Mouse (Mus musculus) E14TG2a.4 (cell line): Measurements from ENCODE around the gene Slc6a18.

Source experiments
- H3K27me3 ChIP-seq: 2 replicates; pipeline ENCODE4 v1.6.1; 2014; ENCODE audit warnings: low read length, control low read depth; ENCODE audit not compliant: insufficient read depth
- H3K36me3 ChIP-seq: 2 replicates; pipeline ENCODE4 v1.6.1; 2014; ENCODE audit warnings: low read length, control low read depth; ENCODE audit not compliant: insufficient read depth
- H3K4me1 ChIP-seq: replicated peaks from 2 replicates; pipeline ENCODE4 v1.6.1; 2014; ENCODE audit warnings: low read depth, low read length, control low read depth
- H3K4me3 ChIP-seq: replicated peaks from 2 replicates; pipeline ENCODE4 v1.5.1; 2014; ENCODE audit warnings: mild to moderate bottlenecking, low read length
- H3K9me3 ChIP-seq: 2 replicates; pipeline ENCODE4 v1.6.1; 2014; ENCODE audit warnings: low read length, control low read depth
- CTCF ChIP-seq: conservative IDR thresholded peaks from 2 replicates; pipeline ENCODE4 v1.5.1; 2014; ENCODE audit warnings: low read length
- NANOG ChIP-seq: IDR thresholded peaks from 2 replicates; pipeline ENCODE4 v1.6.1; 2014; ENCODE audit warnings: borderline replicate concordance, low read length, mixed read lengths
- POU5F1 ChIP-seq: IDR thresholded peaks from 2 replicates; pipeline ENCODE4 v1.6.1; 2014; ENCODE audit warnings: low read length, borderline replicate concordance

The Slc6a18 gene

GRCm38 (mm10) chr13:73679311-73679710 is 1.5 kb upstream of the Slc6a18 start:
- Histone ChIP-seq H3K4me3 (no peak overlapping the region), H3K27me3 (no peaks in the 10 kb centered on the region), H3K4me1 (no peaks in the 10 kb centered on the region), H3K36me3 (no peaks in the 10 kb centered on the region), H3K9me3 (no peaks in the 10 kb centered on the region)
- TF ChIP-seq POU5F1 (no peak), CTCF (no peak), NANOG (no peak)

- TF ChIP-seq NANOG: no peak
- TF ChIP-seq CTCF: no peak
- TF ChIP-seq POU5F1: no peak
- no peaks in the 10 kb centered on the region for H3K4me1 ChIP-seq
Observed at GRCm38 (mm10) chr13:73675161-73675560, 2.7 kb downstream of the Slc6a18 start.

GRCm38 (mm10) chr13:73660163-73660695 is 17.6 kb downstream of the Slc6a18 start:
- no peak overlapping the region for H3K4me3 ChIP-seq
- H3K9me3 ChIP-seq: no peaks in the 10 kb centered on the region
- no peaks in the 10 kb centered on the region; the same call in 1 of the 2 replicates for H3K4me1 ChIP-seq
- H3K27me3 ChIP-seq: 0 out of 2 replicates have a peak, but pooled peaks cover 2% of the 10 kb centered on the region
- no peaks in the 10 kb centered on the region for H3K36me3 ChIP-seq
- TF ChIP-seq NANOG: no peak
- no peak for TF ChIP-seq CTCF
- no peak for TF ChIP-seq POU5F1

More at GRCm38 (mm10) chr13:73675161-73675560, 2.7 kb downstream of the Slc6a18 start:
- H3K9me3 ChIP-seq: no peaks in the 10 kb centered on the region
- no peaks in the 10 kb centered on the region for H3K36me3 ChIP-seq
- H3K27me3 ChIP-seq: no peaks in the 10 kb centered on the region; the same call in 1 of the 2 replicates
- no peak overlapping the region for H3K4me3 ChIP-seq

- TF ChIP-seq NANOG (no peak), POU5F1 (no peak)
- H3K4me1 ChIP-seq: no peaks in the 10 kb centered on the region; the same call in 1 of the 2 replicates
- no peak overlapping the region for H3K4me3 ChIP-seq
- H3K9me3 ChIP-seq: no peaks in the 10 kb centered on the region
- H3K36me3 ChIP-seq: no peaks in the 10 kb centered on the region
- H3K27me3 ChIP-seq: 0 out of 2 replicates have a peak, but pooled peaks cover 2% of the 10 kb centered on the region
Observed at GRCm38 (mm10) chr13:73658953-73659352, 18.9 kb downstream of the Slc6a18 start.

- H3K27me3 ChIP-seq: 0 out of 2 replicates have a peak, but pooled peaks cover under 1% of the 10 kb centered on the region
- no peaks in the 10 kb centered on the region for H3K9me3 ChIP-seq
- TF ChIP-seq NANOG (no peak), POU5F1 (no peak), CTCF (no peak)
- no peaks in the 10 kb centered on the region for H3K36me3 ChIP-seq
- no peak overlapping the region for H3K4me3 ChIP-seq
- H3K4me1 ChIP-seq: no peaks in the 10 kb centered on the region; the same call in 1 of the 2 replicates
Observed at GRCm38 (mm10) chr13:73654976-73655375, 22.8 kb downstream of the Slc6a18 start.

- Histone ChIP-seq H3K4me3 (no peak overlapping the region), H3K9me3 (no peaks in the 10 kb centered on the region), H3K4me1 (no peaks in the 10 kb centered on the region; the same call in 1 of the 2 replicates), H3K36me3 (peaks cover 12% of the 10 kb centered on the region), H3K27me3 (no peaks in the 10 kb centered on the region)
- TF ChIP-seq NANOG (no peak), POU5F1 (no peak), CTCF (no peak)
Observed at GRCm38 (mm10) chr13:73653266-73653665, 24.6 kb downstream of the Slc6a18 start.

GRCm38 (mm10) chr13:73646397-73647087 is 31.3 kb downstream of the Slc6a18 start:
- no peaks in the 10 kb centered on the region for H3K27me3 ChIP-seq
- peaks cover 63% of the 10 kb centered on the region for H3K36me3 ChIP-seq
- TF ChIP-seq CTCF: peak; percentile 68
- TF ChIP-seq POU5F1: no peak
- peaks cover 11% of the 10 kb centered on the region for H3K9me3 ChIP-seq
- H3K4me3 ChIP-seq: no peak overlapping the region
- peaks cover 3% of the 10 kb centered on the region; the same call in 1 of the 2 replicates for H3K4me1 ChIP-seq

- Histone ChIP-seq H3K27me3 (no peaks in the 10 kb centered on the region), H3K4me1 (no peaks in the 10 kb centered on the region), H3K36me3 (peaks cover 68% of the 10 kb centered on the region), H3K9me3 (peaks cover 11% of the 10 kb centered on the region), H3K4me3 (no peak overlapping the region)
- TF ChIP-seq CTCF (no peak), POU5F1 (no peak), NANOG (no peak)
Observed at GRCm38 (mm10) chr13:73641296-73641695, 36.5 kb downstream of the Slc6a18 start.

GRCm38 (mm10) chr13:73637826-73638225 is 40.0 kb downstream of the Slc6a18 start:
- TF ChIP-seq CTCF: no peak
- TF ChIP-seq NANOG: no peak
- TF ChIP-seq POU5F1: no peak
- Histone ChIP-seq H3K9me3 (peaks cover 11% of the 10 kb centered on the region), H3K36me3 (peaks cover 66% of the 10 kb centered on the region), H3K4me1 (no peaks in the 10 kb centered on the region), H3K4me3 (no peak overlapping the region), H3K27me3 (no peaks in the 10 kb centered on the region)
